18 mouse cellular contexts compared by ENCODE assay signal in the genomic region with DNA sequence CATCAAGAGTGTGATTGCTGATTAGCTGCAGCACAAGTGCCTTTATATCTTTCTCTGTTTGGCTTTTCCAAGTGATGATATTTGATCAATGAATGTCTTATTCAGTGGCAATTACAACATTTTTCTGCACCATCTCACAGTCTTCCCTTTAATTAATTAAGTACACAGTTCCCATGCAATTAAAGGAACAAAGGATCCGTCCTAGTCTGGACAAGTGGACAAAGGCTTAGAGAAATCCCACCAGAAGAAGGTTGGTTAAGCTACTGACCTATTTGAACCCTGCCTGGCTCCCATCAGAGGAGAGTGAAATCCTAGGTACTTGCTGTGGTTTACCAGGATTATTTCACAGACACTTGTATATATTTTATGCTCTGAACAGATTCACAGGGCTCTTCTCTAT.
"Had no signal": no experiment of that assay in that cellular context is flagged by ENCODE, and none has a peak within 500 bp of the region (broad histone marks: within the 10 kb centered on the region; RNA-seq: fewer than 3 reads in every experiment).

No protein-coding gene starts in this region.

- H3K9ac ChIP-seq: lung, embryonic 14.5 days; midbrain, embryonic 12.5 days; neural tube, embryonic 13.5 days; neural tube, embryonic 15.5 days had no signal

- H3K4me3 ChIP-seq: midbrain, embryonic 10.5 days; midbrain, embryonic 12.5 days; myocyte; neural tube, embryonic 13.5 days; neural tube, embryonic 15.5 days had no signal

- H3K9me3 ChIP-seq: midbrain, embryonic 10.5 days; midbrain, embryonic 12.5 days; neural tube, embryonic 13.5 days; neural tube, embryonic 15.5 days had no signal

- H3K36me3 ChIP-seq: midbrain, embryonic 10.5 days; midbrain, embryonic 12.5 days; neural tube, embryonic 13.5 days; neural tube, embryonic 15.5 days had no signal

- H3K4me2 ChIP-seq: lung, embryonic 14.5 days; midbrain, embryonic 12.5 days; neural tube, embryonic 13.5 days; neural tube, embryonic 15.5 days had no signal

- ATAC-seq: midbrain, embryonic 16.5 days had no signal

- H3K27ac ChIP-seq: midbrain, embryonic 10.5 days; midbrain, embryonic 12.5 days; neural tube, embryonic 13.5 days; neural tube, embryonic 15.5 days had no signal

- H3K27me3 ChIP-seq: midbrain, embryonic 12.5 days; neural tube, embryonic 13.5 days; neural tube, embryonic 15.5 days had no signal

- DNase-seq: lung, adult 18-20 months; lung, embryonic 14.5 days; lung, postnatal 10 days; lung, postnatal 4 days; midbrain, embryonic 14.5 days; right cerebral cortex, adult 18-20 months; right cerebral cortex, postnatal 25 days; right cerebral cortex, postnatal 4 days; spleen, adult 18-20 months; thymus, adult 18-20 months; thymus, postnatal 14 days; thymus, postnatal 36 days had no signal
